Mouse (Mus musculus): Measurements from ENCODE around the gene Tmem234. TPM values are rescaled to one million over a fixed set of nuclear protein-coding genes. Genes with fewer than 3 reads are reported as not detected.

The Tmem234 gene
- total RNA-seq, 2 experiments from 2014 or later, result 29.8 to 31.9 TPM

DNA sequence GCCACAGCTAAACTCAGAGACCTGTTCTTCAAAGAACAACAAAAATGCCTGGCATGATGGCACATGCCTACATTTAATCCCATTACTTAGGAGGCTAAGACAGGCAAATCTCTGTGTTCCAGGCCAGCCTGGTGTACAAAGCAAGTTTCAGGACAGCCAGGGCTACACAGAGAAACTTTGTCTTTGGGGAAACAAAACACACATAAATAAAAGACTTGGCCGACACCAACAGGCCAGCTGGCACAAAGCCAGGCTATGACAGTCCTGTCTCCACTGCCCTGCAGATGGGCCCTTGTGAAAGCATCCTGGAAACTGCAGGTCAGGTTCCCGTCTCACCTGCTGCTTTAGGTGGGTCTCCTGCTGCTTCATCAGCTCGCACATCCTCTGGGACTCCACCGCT, 30.5 kb downstream of the Tmem234 start:
- no peak overlapping the region for H3K27ac ChIP-seq
- H3K4me3 ChIP-seq, result no peak overlapping the region
- intact Hi-C loops (cut with DNase I), result no loop called here
- no peak for DNase-seq
- no peak for TF ChIP-seq CTCF (IDR thresholded peaks at IDR 0.05)

DNA sequence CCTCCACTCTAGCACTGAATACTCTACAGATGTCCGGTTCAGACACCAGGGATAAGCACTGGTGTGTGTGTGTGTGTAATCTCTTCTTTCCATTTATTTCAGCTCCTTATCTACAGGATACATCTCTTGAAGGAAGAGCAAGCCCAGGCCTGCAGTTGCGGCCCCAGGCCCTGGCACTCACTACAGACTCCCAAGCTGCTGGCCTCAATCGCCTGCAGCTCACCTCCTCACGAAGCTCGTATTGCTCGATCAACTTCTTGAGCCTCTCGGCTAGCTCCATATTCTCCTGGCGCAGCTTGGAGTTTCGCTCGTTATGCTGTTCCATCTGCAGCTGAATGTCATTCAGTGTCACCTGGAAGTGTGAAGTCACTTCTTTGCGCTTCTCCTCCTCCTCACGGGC, 31.4 kb downstream of the Tmem234 start:
- no peak overlapping the region for H3K27ac ChIP-seq
- intact Hi-C loops (cut with DNase I), result no loop called here
- no peak for TF ChIP-seq CTCF (IDR thresholded peaks at IDR 0.05)
- DNase-seq, result no peak
- H3K4me3 ChIP-seq, result no peak overlapping the region

DNA sequence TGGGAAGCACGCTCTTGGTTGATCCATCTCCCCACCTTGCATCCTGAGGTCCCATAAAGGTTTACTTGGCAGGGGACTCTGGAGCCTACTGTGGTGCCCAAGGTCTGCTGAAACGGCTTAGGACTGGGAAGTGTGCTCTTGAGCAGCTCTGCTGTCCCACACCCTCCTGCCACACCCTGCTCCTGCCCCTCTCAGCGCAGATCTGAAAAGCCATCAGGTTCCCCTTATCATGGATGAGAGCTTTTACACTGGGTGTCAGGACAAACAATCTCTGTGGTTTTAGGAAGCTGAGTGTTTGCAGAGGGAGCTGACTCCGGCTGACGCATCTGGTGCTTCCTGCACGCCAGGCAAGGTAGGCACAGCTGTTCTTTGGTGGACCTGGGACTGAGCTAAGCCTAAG, 33.4 kb downstream of the Tmem234 start:
- TF ChIP-seq CTCF (IDR thresholded peaks at IDR 0.05), result no peak
- DNase-seq, result no peak
- intact Hi-C loops (cut with DNase I), result no loop called here
- Histone ChIP-seq H3K27ac (no peak overlapping the region), H3K4me3 (no peak overlapping the region)

DNA sequence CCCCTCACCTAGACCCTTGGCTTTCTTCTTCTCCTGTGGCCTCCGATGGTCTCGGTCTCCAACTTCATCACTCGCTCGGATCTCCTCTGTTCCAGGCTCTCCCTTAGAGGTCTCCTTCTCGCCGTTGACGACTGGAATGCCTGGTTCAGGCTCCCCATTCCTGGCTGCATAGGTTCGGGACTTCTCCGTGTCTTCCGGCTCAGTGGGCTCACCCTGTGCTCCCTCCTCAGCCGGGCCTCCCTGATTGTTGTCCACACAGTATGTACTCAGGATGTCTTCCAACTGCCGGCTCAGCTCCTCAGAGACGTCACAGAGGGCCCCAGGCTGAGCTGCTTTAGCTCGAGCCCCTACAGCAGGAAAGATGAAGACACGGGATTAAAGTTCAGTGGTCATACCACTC, 38.8 kb downstream of the Tmem234 start:
- H3K27ac ChIP-seq, result peak overlapping the region; percentile 96; the same call in 1 of the 2 replicates

DNA sequence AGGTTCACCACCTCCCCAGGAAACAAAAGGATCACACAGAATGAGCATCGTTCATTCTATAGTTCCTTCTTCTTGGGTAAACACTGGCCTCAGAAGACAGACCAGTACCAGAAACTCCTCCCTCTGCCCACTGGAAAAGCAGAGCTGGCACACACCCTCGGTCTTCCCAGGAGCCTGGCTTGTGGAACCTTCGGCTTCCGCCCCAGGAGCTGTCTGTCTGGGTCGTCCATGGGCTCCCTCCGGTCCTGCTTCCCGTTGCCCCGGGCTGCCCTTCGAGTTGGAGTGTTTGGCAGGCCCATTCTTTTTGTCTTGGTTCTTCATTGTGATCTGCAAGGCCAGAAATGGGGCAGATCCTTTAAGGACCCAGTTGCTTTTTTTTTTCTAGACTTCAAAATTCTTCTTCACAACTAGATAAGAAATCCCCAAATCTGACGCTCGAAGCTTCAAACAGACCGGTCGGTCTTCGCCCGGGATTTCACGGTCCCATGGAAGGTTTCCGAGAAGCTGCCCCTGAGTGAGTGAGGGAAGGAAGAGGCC, 39.7 kb downstream of the Tmem234 start:
- intact Hi-C loops (cut with DNase I), result loop anchor here (1.0 to 2.0 kb wide), 2 partner anchors 15 to 40 kb away; partner anchors contain the start of genes Eif3i and Tmem234
- H3K4me3 ChIP-seq, result peak overlapping the region; percentile 84

More for the DNA sequence above, 38.8 kb downstream of the Tmem234 start:
- intact Hi-C loops (cut with DNase I), result no loop called here
- TF ChIP-seq CTCF (IDR thresholded peaks at IDR 0.05), result no peak
- DNase-seq, result no peak
- H3K4me3 ChIP-seq, result peak overlapping the region; percentile 84

DNA sequence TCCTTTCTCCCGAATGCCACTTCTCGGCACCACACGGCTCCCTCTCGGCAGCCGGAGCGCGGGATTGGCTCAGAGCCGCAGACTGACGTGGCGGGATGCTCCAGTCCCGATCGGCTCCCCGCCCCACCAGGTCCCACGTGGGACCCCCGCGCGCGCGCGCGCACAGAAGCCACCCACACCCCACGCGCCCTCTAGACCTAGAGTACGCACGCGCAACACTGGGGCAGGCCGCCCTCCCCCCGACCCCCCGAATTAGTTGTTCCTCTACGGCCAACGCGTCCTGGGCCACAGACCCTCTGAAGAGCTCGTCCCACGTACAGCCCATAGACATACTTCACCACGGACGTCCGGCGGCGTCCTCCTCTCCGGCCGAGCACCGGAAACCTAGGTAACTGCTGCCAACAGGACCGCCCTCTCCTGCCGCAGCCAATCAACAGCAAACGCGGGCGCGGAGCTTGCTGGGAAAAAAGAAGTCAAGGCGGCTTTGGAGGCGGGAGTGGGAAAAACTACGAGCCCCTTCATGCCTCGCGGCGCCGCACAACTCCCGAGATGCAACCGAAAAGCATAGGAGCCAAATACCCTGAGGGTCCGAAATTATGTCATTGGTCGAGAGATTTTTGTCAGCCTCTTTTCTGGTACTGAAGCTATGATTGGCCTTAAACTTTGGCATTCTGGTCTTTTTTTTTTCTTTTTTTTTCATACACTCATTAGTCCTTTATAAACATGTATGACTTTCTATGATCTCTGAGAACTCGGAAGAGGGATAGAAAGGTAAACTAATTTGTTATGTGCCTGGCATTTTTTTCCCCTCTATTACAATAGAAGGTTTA, 40.4 kb downstream of the Tmem234 start, which contains the start of gene Txlna:
Txlna (minus strand) TSS at position 428 of the 830 bp plus-strand sequence.
- DNase-seq, result peak; percentile 97
- Histone ChIP-seq H3K27ac (peak within 1 kb of the TSS; percentile 96), H3K4me3 (peak within 1 kb of the TSS; percentile 84)
- intact Hi-C loops (cut with DNase I), result loop anchor here (1.0 to 2.0 kb wide), 2 partner anchors 16 to 41 kb away; partner anchors contain the start of genes Eif3i and Tmem234
- TF ChIP-seq CTCF (IDR thresholded peaks at IDR 0.05), result no peak

More for the DNA sequence above, 39.7 kb downstream of the Tmem234 start:
- peak; percentile 61 for DNase-seq
- TF ChIP-seq CTCF (IDR thresholded peaks at IDR 0.05), result no peak
- peak overlapping the region; percentile 96 for H3K27ac ChIP-seq

DNA sequence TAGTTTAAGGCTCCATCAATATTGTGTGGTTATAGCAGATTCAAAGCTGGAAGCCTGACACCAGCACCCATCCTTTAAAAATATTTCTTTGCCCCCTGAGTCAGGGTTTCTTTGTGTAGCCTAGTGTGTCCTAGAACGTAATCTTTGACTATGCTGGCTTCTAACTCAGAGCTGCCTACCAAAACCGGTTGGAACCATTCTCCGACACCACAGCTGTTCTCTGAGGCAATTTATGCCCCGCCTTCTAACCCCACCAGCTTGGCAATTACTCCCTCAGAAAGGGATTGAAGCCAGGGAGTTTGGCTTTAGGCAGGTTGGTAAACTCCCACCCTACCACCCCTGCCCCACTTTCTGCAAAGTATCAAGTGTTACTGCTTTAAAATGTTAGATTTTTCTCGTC, 41.3 kb downstream of the Tmem234 start:
- H3K4me3 ChIP-seq, result peak overlapping the region; percentile 84
- intact Hi-C loops (cut with DNase I), result loop anchor here (2.0 kb wide), 1 partner anchor 17 kb away; no protein-coding TSS in a partner anchor

DNA sequence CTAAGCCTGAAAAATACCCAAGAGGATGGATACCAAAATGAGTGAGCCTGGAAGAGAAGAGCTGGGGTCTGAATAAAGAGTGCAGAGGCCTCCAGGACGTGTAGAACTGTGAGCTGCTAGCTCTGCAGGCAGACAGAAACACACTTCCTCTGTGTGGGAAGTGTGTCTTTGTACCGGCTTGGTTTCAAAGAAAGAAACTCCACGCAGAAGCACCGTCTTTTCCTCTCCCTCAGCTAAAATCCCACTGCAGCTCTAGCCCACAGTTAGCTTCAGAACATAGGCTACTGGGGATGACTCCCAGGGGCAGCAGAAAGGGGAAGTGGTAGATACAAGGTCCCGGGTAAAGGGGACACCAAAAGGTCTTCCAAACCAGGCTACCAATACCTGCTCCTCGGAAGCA, 44.7 kb downstream of the Tmem234 start:
- Histone ChIP-seq H3K27ac (no peak overlapping the region), H3K4me3 (no peak overlapping the region)
- DNase-seq, result no peak
- intact Hi-C loops (cut with DNase I), result no loop called here
- no peak for TF ChIP-seq CTCF (IDR thresholded peaks at IDR 0.05)

More for the DNA sequence above, 41.3 kb downstream of the Tmem234 start:
- DNase-seq, result no peak
- no peak for TF ChIP-seq CTCF (IDR thresholded peaks at IDR 0.05)
- H3K27ac ChIP-seq, result peak overlapping the region; percentile 96

DNA sequence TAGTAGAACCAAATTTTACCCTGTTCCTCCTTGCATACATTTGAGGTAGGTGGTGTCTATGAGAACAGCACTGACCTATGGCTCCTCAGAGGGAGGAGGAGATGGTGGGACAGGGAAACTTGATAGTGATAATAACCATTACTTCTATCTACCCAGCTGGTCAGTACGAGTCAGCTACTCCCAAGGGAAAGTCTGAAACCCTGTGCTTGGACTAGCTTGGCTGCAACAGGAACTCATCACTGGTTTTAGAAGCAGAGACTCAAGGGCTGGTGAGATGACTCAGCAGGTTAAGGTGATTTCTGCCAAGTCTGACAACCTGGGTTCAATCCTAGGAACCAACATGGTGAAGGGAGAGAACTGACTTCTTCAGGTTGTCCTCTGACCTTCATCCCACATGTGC, 48.2 kb downstream of the Tmem234 start:
- intact Hi-C loops (cut with DNase I), result no loop called here
- DNase-seq, result no peak
- H3K4me3 ChIP-seq, result no peak overlapping the region
- TF ChIP-seq CTCF (IDR thresholded peaks at IDR 0.05), result no peak
- H3K27ac ChIP-seq, result no peak overlapping the region

DNA sequence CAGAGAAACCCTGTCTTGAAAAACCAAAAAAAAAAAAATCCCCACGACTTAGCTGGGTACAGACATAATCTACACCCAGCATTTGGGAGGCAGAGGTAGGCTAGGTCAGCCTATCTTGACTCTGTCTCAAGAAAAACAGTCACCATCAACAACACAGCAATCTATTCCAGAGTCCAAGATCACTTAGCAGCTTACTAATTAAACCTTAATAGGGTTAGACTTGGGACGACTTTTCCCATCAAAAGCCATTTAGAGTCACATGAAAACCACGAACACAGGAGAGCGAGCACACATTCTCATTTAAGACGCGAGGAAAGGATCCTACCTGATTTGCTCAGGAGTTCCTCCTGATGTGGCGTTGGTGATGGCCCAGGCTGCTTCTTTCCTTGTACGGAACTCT, 49.9 kb downstream of the Tmem234 start:
- Histone ChIP-seq H3K4me3 (no peak overlapping the region), H3K27ac (no peak overlapping the region)
- no peak for DNase-seq
- intact Hi-C loops (cut with DNase I), result no loop called here
- TF ChIP-seq CTCF (IDR thresholded peaks at IDR 0.05), result no peak

DNA sequence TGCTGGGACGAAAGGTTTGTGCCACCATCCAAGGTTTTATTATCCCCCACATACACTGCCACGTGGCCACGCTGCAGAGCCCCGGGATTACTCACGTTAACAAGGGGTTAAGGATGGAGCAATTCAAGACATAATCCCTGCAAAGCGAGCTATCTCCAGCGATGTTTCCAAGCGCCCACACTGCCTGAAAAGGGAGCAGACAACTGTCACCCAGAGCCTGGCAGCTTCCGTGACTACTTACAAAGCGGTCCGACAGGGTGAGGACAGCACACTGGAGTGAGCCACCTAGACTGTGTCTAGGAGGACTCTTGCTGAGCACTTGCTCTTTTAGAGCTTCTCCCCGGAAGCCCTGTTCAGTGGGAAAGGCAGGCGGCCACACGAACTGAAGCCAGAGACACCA, 54.3 kb downstream of the Tmem234 start:
- H3K27ac ChIP-seq, result no peak overlapping the region
- DNase-seq, result no peak
- intact Hi-C loops (cut with DNase I), result no loop called here
- no peak for TF ChIP-seq CTCF (IDR thresholded peaks at IDR 0.05)
- H3K4me3 ChIP-seq, result no peak overlapping the region

DNA sequence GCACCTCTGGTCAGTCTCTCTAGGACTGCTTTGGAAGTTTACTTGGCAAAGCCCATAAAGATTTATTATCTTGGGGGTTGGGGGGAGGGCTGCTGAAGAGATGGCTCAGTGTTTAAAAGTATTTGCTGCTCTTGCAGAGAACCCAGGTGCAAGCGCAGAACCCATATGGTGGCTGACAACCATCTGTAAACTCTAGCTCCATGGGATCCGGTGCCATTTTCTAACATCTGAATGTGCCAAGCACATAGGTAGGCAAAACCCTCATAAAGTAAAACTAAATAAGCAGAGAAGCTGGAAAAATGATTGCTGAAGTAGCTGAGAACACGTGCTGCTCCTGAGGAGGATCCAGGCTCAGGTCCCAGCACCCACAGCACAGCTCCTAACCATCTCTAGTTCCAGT, 61.1 kb downstream of the Tmem234 start:
- intact Hi-C loops (cut with DNase I), result no loop called here
- no peak for TF ChIP-seq CTCF (IDR thresholded peaks at IDR 0.05)
- no peak for DNase-seq
- no peak overlapping the region for H3K27ac ChIP-seq
- H3K4me3 ChIP-seq, result no peak overlapping the region

DNA sequence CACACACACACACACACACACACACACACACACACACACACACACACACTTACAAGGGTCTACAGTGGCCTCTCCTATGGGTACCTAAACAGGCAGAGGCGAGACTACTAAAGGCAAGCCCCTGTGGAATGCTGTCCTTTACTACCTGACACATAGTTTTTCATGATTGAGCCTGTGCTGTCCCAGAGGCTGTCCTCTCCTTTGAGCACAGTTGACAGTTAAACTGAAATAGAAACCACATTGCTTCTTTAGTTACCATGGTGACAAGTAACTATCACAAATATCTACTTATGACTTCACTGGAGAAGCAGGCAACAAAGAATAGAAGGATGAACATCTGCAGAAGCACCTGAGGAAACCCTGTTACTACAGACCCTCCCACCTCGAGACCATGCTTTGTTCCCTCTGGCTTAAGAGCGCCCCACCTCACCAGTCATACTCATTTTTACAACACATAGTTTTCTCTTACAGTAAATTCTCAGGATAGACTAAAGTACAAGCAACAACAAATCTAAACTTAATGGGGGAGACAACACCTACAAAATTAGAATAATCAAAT, 61.9 kb downstream of the Tmem234 start:
- Histone ChIP-seq H3K4me3 (no peak overlapping the region), H3K27ac (no peak overlapping the region)
- intact Hi-C loops (cut with DNase I), result no loop called here
- no peak for TF ChIP-seq CTCF (IDR thresholded peaks at IDR 0.05)
- no peak for DNase-seq
